Mouse (Mus musculus): ENCODE data around the gene E130311K13Rik.

Gene E130311K13Rik

GRCm38 (mm10) chr3:63928878-63929859 lies at the start of gene E130311K13Rik:
E130311K13Rik (minus strand) TSS chr3:63929472.
- DNase-seq (ENCODE audit: low read depth, low spot score): peak; percentile 82

GRCm38 (mm10) chr3:63977895-63978294 lies 48.6 kb upstream of the E130311K13Rik start:
- DNase-seq (ENCODE audit: low read depth, low spot score): no peak

GRCm38 (mm10) chr3:63975955-63976908 lies 47.0 kb upstream of the E130311K13Rik start, which contains the start of gene Gmps:
Gmps (plus strand) TSS chr3:63976106.
- peak; percentile 94 for DNase-seq (ENCODE audit: low read depth, low spot score)

GRCm38 (mm10) chr3:63965929-63966328 lies 36.7 kb upstream of the E130311K13Rik start:
- DNase-seq (ENCODE audit: low read depth, low spot score): no peak

- DNase-seq (ENCODE audit: low read depth, low spot score): no peak
Measured at GRCm38 (mm10) chr3:63964922-63965249, 35.6 kb upstream of the E130311K13Rik start.

- DNase-seq (ENCODE audit: low read depth, low spot score): peak; percentile 99
Measured at GRCm38 (mm10) chr3:63964100-63964921, 35.0 kb upstream of the E130311K13Rik start, which contains the start of gene Slc33a1. Slc33a1 (minus strand) TSS chr3:63964768.

GRCm38 (mm10) chr3:63963421-63964099 lies 34.3 kb upstream of the E130311K13Rik start:
- peak; percentile 11 for DNase-seq (ENCODE audit: low read depth, low spot score)

GRCm38 (mm10) chr3:63949837-63950236 lies 20.6 kb upstream of the E130311K13Rik start:
- DNase-seq (ENCODE audit: low read depth, low spot score): no peak

- no peak for DNase-seq (ENCODE audit: low read depth, low spot score)
Measured at GRCm38 (mm10) chr3:63941204-63941850, 12.1 kb upstream of the E130311K13Rik start.

- DNase-seq (ENCODE audit: low read depth, low spot score): no peak
Measured at GRCm38 (mm10) chr3:63938928-63939327, 9.7 kb upstream of the E130311K13Rik start.

GRCm38 (mm10) chr3:63919634-63920033 lies 9.6 kb downstream of the E130311K13Rik start:
- peak; percentile 46 for DNase-seq (ENCODE audit: low read depth, low spot score)

GRCm38 (mm10) chr3:63910301-63910700 lies 19.0 kb downstream of the E130311K13Rik start:
- DNase-seq (ENCODE audit: low read depth, low spot score): no peak

- no peak for DNase-seq (ENCODE audit: low read depth, low spot score)
Measured at GRCm38 (mm10) chr3:63905241-63905640, 24.0 kb downstream of the E130311K13Rik start.

GRCm38 (mm10) chr3:63904157-63904556 lies 25.1 kb downstream of the E130311K13Rik start:
- DNase-seq (ENCODE audit: low read depth, low spot score): no peak

- DNase-seq (ENCODE audit: low read depth, low spot score): peak; percentile 41
Measured at GRCm38 (mm10) chr3:63900021-63900571, 29.2 kb downstream of the E130311K13Rik start.

- peak; percentile 87 for DNase-seq (ENCODE audit: low read depth, low spot score)
Measured at GRCm38 (mm10) chr3:63899309-63899695, 30.0 kb downstream of the E130311K13Rik start, which contains the start of gene Plch1. Plch1 (minus strand) TSS chr3:63899472.

- DNase-seq (ENCODE audit: low read depth, low spot score): peak; percentile 91
Measured at GRCm38 (mm10) chr3:63898581-63899308, 30.5 kb downstream of the E130311K13Rik start.

GRCm38 (mm10) chr3:63897177-63897576 lies 32.1 kb downstream of the E130311K13Rik start:
- no peak for DNase-seq (ENCODE audit: low read depth, low spot score)

- no peak for DNase-seq (ENCODE audit: low read depth, low spot score)
Measured at GRCm38 (mm10) chr3:63896303-63896702, 33.0 kb downstream of the E130311K13Rik start.

Measured in R1 (cell line).